Mouse (Mus musculus) lung, adult 2 months (tissue): ENCODE measurements around the gene Tnni3.

Experiments
- CTCF ChIP-seq: fragments of 200-500 bp; IDR thresholded peaks from 2 replicates; pipeline ENCODE4 v1.5.1; 2011; ENCODE audit warnings: mild to moderate bottlenecking, low read length, control low read depth; ENCODE audit not compliant: insufficient read depth
- POLR2A ChIP-seq: fragments of 200-500 bp; IDR thresholded peaks from 2 replicates; pipeline ENCODE4 v1.6.1; 2011; ENCODE audit warnings: low read depth, mild to moderate bottlenecking, control low read depth, low read length, borderline replicate concordance; ENCODE audit errors: extremely low read depth

DNA sequence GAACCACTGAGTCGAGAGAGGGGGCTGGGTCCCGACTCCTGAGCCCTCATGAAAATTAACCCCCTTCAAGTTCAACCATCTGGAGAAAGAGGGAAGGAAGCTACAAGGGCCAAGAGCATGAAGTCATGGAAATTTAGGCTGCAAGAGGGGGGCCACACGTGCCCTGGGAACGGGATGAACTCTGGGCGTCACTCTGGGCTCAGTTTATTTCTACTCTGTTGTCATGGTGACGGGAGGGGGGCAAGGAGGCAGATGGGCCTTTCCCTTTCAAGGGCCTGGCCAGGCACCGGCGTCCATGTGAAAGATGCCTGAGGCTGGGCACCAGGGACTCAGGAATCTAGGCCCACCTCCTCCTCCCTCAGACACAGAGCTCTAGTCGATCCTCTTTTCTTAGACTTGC lies 25.8 kb downstream of the Tnni3 start:
- TF ChIP-seq CTCF: no peak
- TF ChIP-seq POLR2A: 0 out of 2 replicates have a peak, but pooled peaks have one; percentile 4
